Mouse (Mus musculus) adipocyte (in vitro differentiated cells): ENCODE data around the gene Kdm5a.

ENCODE experiments used
- DNase-seq: peaks from one replicate; pipeline ENCODE4 v3.0.0-alpha.2; 2016; ENCODE audit warnings: low spot score

The Kdm5a gene

GRCm38 (mm10) chr6:120363688-120364522 is at the start of gene Kdm5a, which contains the start of gene Ccdc77:
Kdm5a (plus strand) TSS chr6:120364124.
Ccdc77 (minus strand) TSS chr6:120364374.
- peak; percentile 100 for DNase-seq

GRCm38 (mm10) chr6:120318303-120318940 is 45.5 kb upstream of the Kdm5a start:
- no peak for DNase-seq

DNA sequence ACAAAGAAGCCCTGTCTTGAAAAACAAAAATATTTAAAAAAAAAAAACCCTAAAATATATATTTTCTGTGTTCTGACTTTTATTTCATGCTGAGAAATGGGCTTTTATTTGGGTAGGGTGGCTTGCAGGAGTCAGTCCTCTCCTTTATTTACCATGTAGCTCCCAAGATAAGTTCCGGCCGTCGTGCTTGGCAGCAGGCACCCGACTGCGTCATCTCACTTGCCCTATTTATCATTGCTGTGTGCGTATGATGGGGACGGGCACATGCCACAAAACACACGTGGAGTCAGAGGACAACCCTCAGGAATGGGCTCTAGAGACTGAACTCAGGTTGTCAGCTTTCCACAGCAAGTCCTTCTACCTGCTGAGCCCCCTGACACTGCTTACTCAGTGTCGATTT is 44.8 kb upstream of the Kdm5a start:
- DNase-seq = no peak

DNA sequence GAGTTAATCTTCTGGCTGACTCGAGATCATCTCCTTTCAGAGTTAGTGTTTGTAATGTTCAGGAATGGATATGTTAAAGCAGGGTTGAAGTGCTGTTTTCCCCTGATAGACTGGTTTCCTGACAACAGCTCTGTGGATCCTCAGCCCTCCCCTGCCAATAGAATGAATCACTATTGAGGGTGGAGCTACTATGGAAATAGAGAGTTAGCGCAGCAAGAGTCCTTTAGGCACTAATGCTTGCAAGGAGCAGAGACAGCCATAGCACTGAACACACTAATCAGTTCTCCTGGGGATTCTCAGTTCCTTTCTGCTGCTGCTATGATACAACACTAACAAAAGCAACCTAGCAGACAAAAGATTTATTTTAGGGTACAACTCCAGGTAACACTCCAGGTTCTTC is 43.6 kb upstream of the Kdm5a start:
- DNase-seq = no peak

- DNase-seq = peak; percentile 83
Measured at GRCm38 (mm10) chr6:120324295-120324927, 39.5 kb upstream of the Kdm5a start.

GRCm38 (mm10) chr6:120332351-120332750 is 31.6 kb upstream of the Kdm5a start:
- no peak for DNase-seq

DNA sequence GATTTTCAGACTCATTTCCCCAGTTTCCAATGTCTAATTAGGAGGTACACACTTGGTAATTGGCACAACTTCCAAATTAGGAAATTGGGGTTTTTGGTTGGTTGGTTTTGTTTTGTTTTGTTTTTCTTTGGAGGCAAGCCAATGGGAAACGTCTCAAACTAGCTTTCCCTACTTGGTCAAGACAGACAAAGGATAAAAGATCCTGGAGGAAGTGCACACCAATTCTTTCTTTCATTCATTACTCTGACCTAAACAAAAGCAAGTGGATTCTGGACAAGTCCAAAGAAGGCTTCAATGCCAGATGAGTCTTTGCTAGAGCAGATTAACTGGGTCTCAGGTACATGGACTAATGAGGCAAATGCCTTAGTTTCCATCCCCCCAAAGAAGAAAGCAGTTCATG is 19.9 kb upstream of the Kdm5a start:
- no peak for DNase-seq

DNA sequence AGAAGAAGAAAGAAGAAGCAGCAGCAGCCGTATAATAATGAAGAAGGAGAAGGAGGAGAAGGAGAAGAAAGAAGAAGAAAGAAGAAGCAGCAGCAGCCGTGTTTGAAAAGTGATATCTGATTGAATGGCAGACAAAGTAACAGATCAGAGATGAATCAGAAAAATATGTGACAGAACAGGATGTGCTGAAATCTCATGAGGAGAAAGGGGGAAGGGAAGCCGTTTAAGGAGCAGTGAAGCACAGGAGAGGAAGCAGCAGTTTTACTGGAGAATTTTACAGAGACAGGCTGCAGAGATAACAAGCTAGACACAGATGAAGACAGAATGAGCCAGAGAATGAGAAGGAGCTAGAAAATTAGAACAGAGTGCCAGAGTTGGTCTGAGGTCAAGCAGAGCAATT is 14.9 kb upstream of the Kdm5a start:
- DNase-seq = no peak

- DNase-seq = no peak
Measured at GRCm38 (mm10) chr6:120356478-120356877, 7.4 kb upstream of the Kdm5a start.

DNA sequence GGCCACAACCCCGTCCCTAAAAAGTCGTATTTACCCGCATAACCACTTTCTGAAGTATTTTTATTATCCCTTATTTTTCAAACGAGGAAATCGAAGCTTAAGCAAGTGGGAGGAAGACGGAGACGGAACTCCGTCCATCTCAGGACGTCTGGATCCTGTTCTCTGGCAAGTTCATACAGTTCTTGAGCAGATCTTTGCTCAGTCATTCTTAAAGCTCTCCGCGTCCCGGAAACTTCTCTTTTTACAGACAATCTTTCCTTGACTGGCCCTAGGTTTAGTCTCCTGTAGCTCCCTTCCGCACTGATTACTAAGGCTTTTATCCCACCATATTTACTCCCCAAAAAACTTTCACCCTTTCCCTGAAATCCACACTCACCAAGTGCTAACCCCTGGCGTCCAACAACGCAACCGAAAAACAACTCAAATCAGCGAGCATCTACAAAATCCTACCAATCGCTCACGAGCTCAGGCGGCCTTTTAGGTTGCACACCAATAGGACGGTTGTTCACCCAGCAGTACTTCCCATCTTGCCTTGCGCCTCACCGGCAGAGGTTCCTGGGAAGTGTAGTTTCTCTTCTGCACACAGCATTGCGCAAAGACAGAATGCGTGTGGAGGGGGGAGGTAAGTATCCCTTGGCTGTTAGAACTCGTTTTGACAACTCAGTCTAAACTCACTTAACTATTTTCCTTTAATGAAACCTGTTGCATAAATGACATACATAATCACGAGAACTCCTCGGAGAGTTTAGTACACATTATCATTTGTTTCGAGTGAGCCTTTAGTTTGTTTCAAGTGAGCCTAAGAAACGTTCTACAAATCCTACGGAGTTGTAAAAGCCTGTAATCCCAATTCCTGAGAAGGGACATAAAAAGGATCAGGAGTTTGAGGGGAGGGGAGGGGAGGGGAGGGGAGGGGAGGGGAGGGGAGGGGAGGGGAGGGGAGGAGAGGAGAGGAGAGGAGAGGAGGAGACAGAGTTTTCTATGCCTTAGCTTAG is 6.7 kb upstream of the Kdm5a start:
- DNase-seq = peak; percentile 98

GRCm38 (mm10) chr6:120362124-120362523 is 1.8 kb upstream of the Kdm5a start:
- no peak for DNase-seq

DNA sequence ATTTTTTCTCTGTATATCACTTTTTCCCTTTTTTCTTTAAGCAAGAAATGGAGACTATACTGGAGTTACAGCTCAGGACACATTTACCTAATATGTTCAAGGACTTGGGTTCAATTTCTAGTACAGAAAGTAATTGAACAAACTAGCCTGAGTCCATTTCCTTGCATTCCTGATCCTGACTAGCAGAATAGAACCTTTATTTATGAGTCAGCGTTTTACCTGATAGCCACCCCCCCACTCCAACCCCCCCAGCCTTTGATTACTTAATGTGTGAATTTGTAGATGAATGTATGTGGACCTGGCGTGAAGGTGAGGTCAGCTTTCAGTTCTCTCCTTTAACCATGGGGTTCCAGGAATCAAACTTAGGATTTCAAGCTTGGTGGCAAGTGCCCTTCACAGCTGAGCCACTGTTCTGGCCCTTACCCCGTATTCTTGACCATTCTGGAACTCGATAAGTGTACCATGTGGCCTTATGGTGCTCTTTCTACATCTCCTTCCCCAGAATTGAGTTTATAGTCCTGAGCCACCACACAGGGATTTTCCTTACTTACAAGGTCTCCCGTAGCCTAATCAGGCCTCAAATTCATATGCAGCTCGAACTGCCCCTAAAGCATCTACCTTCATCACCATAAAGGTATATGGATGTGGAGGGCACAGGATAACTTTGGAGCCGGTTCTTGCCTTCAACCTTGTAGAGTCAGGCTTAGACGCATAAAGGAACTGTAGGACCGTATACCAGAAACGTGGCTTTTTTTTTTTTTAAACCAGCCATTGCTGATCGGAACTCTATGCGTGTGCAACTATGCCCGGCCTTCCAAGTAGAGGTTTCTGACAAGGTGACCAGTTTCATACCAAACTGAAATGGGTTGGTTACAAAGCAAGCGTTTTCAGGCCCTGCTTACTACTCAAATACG is 893 bp upstream of the Kdm5a start:
- no peak for DNase-seq

DNA sequence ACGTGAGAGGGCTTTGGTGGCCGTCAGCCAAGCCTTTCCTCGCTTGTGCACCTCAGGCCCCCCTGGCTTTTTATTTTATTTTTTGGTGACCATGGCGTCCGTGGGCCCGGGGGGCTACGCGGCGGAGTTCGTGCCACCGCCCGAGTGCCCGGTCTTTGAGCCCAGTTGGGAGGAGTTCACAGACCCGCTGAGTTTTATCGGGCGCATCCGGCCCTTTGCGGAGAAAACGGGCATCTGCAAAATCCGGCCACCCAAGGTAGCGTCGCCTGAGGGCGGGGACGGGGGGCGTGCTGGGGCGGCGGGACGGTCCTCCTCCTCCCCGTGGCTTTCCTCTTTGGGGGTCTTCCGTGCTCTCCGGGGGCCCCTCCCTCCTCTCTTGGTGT is 590 bp downstream of the Kdm5a start:
- no peak for DNase-seq

- peak; percentile 56 for DNase-seq
Measured at GRCm38 (mm10) chr6:120365051-120365450, 1.1 kb downstream of the Kdm5a start.

- DNase-seq = no peak
Measured at GRCm38 (mm10) chr6:120376736-120377135, 12.8 kb downstream of the Kdm5a start.

DNA sequence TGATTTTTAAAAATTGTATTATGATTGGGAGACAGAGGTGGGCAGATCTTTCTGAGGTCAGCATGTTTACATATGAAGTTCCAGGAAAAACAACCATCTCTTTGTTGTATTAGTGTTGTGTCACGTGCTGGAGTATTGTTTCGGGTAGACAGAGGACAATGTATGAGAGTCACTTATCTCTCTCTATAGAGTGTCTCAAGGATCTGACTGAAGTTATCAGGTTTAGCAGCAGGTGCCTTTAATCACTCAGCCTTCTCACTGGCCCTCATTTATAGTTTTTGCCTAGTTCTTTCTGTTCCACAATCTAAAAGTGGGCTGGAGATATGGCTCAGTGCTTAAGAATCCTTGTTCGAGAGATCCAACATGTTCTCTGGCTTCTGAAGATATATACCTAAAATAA is 26.1 kb downstream of the Kdm5a start:
- no peak for DNase-seq

- no peak for DNase-seq
Measured at GRCm38 (mm10) chr6:120392811-120393210, 28.9 kb downstream of the Kdm5a start.

DNA sequence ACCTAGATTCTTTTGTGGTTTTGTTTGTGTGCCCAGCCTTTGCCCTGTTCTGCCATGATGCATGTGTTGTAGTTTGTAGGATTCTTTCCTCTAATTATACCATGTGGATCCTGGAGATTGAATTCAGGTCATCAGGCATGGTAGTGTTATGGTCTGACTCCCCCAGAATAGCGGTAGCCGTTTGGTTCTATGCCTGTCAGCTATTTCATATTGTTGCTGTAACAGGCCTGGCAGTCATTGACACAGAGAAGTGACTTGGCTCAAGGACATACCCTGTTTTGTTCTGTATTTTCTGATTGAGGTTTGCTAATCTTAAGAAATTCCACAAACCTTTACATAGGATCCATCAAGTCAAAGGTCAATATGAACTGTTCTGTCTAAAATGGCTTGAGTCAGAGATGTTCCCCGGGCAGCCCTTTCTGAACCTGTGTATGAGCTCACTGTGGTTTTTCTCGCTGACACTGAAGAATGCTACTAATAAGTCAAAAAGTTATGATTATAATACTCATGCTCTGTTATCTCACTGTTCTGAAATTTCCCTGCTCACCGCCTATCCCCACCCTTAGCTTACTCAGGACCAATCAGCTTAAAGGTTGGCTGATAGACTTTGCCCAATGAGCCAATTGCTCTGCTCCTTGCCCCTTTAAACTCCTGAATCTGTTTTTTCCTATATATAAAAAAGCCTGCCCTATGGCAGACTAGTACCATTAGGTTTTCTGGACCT is 31.9 kb downstream of the Kdm5a start:
- DNase-seq = peak; percentile 14

DNA sequence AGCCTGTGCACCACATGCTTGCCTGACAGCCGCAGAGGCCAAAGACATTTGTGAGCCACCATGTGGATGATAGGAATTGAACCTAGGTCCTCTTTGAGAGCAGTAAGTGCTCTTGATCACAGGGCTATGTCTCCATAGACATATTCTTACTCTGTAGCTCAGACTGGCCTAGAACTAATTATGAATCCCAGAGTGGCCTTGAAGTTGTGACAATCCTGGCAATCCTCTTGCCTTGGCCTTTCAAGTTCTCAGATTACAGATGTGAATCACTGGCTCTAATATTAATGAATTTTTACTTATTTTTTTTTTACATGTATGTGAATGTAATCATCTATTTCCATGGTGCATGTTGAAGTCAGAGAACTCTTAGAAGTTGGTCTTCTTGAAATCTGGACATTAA is 40.0 kb downstream of the Kdm5a start:
- DNase-seq = no peak

- no peak for DNase-seq
Measured at GRCm38 (mm10) chr6:120438161-120438560, 74.2 kb downstream of the Kdm5a start.
